ENCODE assay signal across 15 mouse cellular contexts in genomic region chr2:126537654-126538053, GRCm38 (mm10).
"Had no signal": no experiment of that assay in that cellular context is flagged by ENCODE, and none has a peak within 500 bp of the region (broad histone marks: within the 10 kb centered on the region; RNA-seq: fewer than 3 reads in every experiment).

No protein-coding gene starts in this region.

- H3K9ac ChIP-seq: neural tube, embryonic 15.5 days; stomach, embryonic 15.5 days had no signal

- H3K27ac ChIP-seq: neural tube, embryonic 15.5 days; stomach, embryonic 15.5 days; stomach, postnatal 0 days had no signal

- H3K4me3 ChIP-seq: neural tube, embryonic 15.5 days; stomach, embryonic 15.5 days had no signal

- DNase-seq: retina, postnatal 1 day; right cerebral cortex, adult 18-20 months; right cerebral cortex, postnatal 14 days; right cerebral cortex, postnatal 25 days; right cerebral cortex, postnatal 4 days; spleen, adult 18-20 months; thymus, adult 18-20 months; thymus, adult 2 months; thymus, postnatal 14 days; thymus, postnatal 25 days; thymus, postnatal 36 days; thymus, postnatal 4 days had no signal

- H3K9me3 ChIP-seq: neural tube, embryonic 15.5 days; stomach, embryonic 15.5 days had no signal

- H3K4me1 ChIP-seq: neural tube, embryonic 15.5 days; stomach, embryonic 15.5 days had no signal

- H3K36me3 ChIP-seq: neural tube, embryonic 15.5 days; stomach, embryonic 15.5 days had no signal

- H3K4me2 ChIP-seq: neural tube, embryonic 15.5 days; stomach, embryonic 15.5 days had no signal

- H3K27me3 ChIP-seq: neural tube, embryonic 15.5 days; stomach, embryonic 15.5 days had no signal
